Mouse (Mus musculus): ENCODE data around the gene Cyp46a1. TPM values are rescaled to one million over a fixed set of nuclear protein-coding genes. Genes with fewer than 3 reads are reported as not detected.
A peak's percentile ranks its signal among the peaks of the same experiment; 100 is the strongest.

Gene Cyp46a1
- polyA plus RNA-seq, 1 experiment from 2014 or later = 11.7 TPM

DNA sequence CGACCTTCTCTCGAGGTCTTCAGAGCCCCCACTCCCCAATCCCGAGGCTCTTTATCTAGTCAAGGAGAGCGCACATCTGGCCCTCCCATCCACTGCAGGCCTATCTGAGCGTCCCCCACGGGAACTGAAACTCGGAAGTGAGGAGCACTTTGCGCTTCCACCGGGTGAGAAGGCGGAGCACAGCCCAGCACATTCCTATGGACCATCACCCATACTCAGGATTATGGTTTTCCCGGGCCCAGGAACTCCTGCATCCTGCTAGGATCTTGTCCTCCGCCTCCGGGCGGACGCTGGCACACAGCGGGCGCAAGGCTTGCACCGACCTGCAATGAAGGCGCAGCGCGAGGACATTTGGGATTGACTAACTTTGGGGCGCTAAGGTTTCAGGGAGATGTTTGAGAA is 699 bp upstream of the Cyp46a1 start:
- 2% methylated on average over 22 of the region's 22 CpGs for WGBS
- peak overlapping the region; percentile 13 for H3K4me3 ChIP-seq (ENCODE audit: low read depth, low read length)
- DNase-seq (ENCODE audit: low spot score) = no peak
- H3K4me2 ChIP-seq (replicated peaks; ENCODE audit: low read depth, low read length) = peak overlapping the region; percentile 75
- peak; percentile 44 for ATAC-seq (ENCODE audit: low FRiP score)
- peak overlapping the region; percentile 12; the same call in 1 of the 2 replicates for H3K9ac ChIP-seq (ENCODE audit: low read depth, low read length)
- 0 out of 2 replicates have a peak overlapping the region, but pooled peaks have one; percentile 12 for H3K27ac ChIP-seq (ENCODE audit: low read depth, low read length)
- H3K4me1 ChIP-seq (replicated peaks; ENCODE audit: control insufficient read depth, insufficient read depth, low read length) = peaks cover 10% of the 10 kb centered on the region; the same call in 1 of the 2 replicates
- H3K27me3 ChIP-seq (ENCODE audit: control insufficient read depth, insufficient read depth, low read length) = peaks cover 18% of the 10 kb centered on the region
- no peaks in the 10 kb centered on the region for H3K9me3 ChIP-seq (ENCODE audit: control insufficient read depth, low read length)
- no peaks in the 10 kb centered on the region for H3K36me3 ChIP-seq (ENCODE audit: control insufficient read depth, insufficient read depth, low read length)

- H3K9me3 ChIP-seq (ENCODE audit: control insufficient read depth, low read length) = no peaks in the 10 kb centered on the region
- no peaks in the 10 kb centered on the region for H3K36me3 ChIP-seq (ENCODE audit: control insufficient read depth, insufficient read depth, low read length)
- H3K27me3 ChIP-seq (ENCODE audit: control insufficient read depth, insufficient read depth, low read length) = peaks cover 11% of the 10 kb centered on the region
- H3K4me3 ChIP-seq (ENCODE audit: low read depth, low read length) = peak overlapping the region; percentile 59
- H3K27ac ChIP-seq (ENCODE audit: low read depth, low read length) = no peak overlapping the region
- H3K4me1 ChIP-seq (replicated peaks; ENCODE audit: control insufficient read depth, insufficient read depth, low read length) = 0 out of 2 replicates have a peak, but pooled peaks cover 7% of the 10 kb centered on the region
- 2% methylated on average over 31 of the region's 32 CpGs for WGBS
- DNase-seq (ENCODE audit: low spot score) (no peak), ATAC-seq (ENCODE audit: low FRiP score) (no peak)
- H3K9ac ChIP-seq (ENCODE audit: low read depth, low read length) = peak overlapping the region; percentile 62
- H3K4me2 ChIP-seq (replicated peaks; ENCODE audit: low read depth, low read length) = peak overlapping the region; percentile 97
Observed at GRCm38 (mm10) chr12:108334529-108334928, 348 bp downstream of the Cyp46a1 start.

GRCm38 (mm10) chr12:108338572-108339190 is 4.5 kb downstream of the Cyp46a1 start:
- Histone ChIP-seq H3K9me3 (ENCODE audit: control insufficient read depth, low read length) (no peaks in the 10 kb centered on the region), H3K27ac (ENCODE audit: low read depth, low read length) (no peak overlapping the region), H3K4me2 (replicated peaks; ENCODE audit: low read depth, low read length) (peak overlapping the region; percentile 7; the same call in 1 of the 2 replicates), H3K4me1 (replicated peaks; ENCODE audit: control insufficient read depth, insufficient read depth, low read length) (no peaks in the 10 kb centered on the region), H3K9ac (ENCODE audit: low read depth, low read length) (no peak overlapping the region), H3K4me3 (ENCODE audit: low read depth, low read length) (no peak overlapping the region), H3K36me3 (ENCODE audit: control insufficient read depth, insufficient read depth, low read length) (no peaks in the 10 kb centered on the region), H3K27me3 (ENCODE audit: control insufficient read depth, insufficient read depth, low read length) (peaks cover 7% of the 10 kb centered on the region)
- DNase-seq (ENCODE audit: low spot score) = peak; percentile 73
- 29% methylated on average over 12 of the region's 14 CpGs for WGBS
- no peak for ATAC-seq (ENCODE audit: low FRiP score)

DNA sequence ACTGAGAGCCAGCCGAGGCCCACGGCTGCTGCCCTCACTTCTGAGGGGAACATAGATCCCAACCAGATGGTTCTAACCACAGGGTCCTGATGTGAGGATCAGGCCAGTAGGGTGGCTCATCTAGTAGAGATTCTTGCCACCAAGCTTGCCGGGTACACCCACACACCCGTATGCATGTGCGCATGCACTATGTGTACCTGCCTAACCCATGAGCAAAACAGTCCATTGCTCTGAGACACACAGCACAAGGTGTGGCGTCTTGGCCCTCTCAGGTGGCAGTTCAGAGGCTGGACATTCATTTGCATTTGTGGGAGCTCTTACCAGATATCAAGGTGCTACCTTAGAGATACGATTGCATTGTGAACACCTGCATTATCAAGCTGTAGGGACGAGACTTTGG is 14.0 kb downstream of the Cyp46a1 start:
- 85% methylated on average over 8 of the region's 8 CpGs for WGBS
- Histone ChIP-seq H3K9ac (ENCODE audit: low read depth, low read length) (no peak overlapping the region), H3K36me3 (ENCODE audit: control insufficient read depth, insufficient read depth, low read length) (no peaks in the 10 kb centered on the region), H3K4me2 (replicated peaks; ENCODE audit: low read depth, low read length) (no peak overlapping the region), H3K4me1 (replicated peaks; ENCODE audit: control insufficient read depth, insufficient read depth, low read length) (peaks cover 2% of the 10 kb centered on the region; the same call in 1 of the 2 replicates), H3K27ac (ENCODE audit: low read depth, low read length) (no peak overlapping the region), H3K27me3 (ENCODE audit: control insufficient read depth, insufficient read depth, low read length) (peaks cover 15% of the 10 kb centered on the region), H3K9me3 (ENCODE audit: control insufficient read depth, low read length) (no peaks in the 10 kb centered on the region), H3K4me3 (ENCODE audit: low read depth, low read length) (no peak overlapping the region)
- no peak for ATAC-seq (ENCODE audit: low FRiP score)
- no peak for DNase-seq (ENCODE audit: low spot score)

DNA sequence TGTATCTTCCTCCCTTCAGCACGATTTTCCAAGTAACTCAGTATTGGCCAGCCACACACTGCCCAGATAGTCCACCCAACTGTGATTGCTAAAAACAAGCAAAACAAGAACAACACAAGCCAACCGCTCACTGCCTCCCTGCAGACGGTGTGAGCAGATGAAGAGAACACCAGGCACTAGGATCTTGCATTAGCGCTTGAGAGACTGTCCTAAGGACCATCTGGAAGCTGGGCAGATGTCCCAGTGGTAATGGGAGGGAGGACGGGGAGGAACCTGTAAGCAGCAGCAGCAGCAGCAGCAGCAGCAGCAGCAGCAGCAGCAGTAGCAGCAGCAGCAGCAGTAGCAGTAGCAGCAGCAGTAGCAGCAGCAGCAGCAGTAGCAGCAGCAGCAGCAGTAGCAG is 14.8 kb downstream of the Cyp46a1 start:
- Histone ChIP-seq H3K9ac (ENCODE audit: low read depth, low read length) (no peak overlapping the region), H3K9me3 (ENCODE audit: control insufficient read depth, low read length) (no peaks in the 10 kb centered on the region), H3K4me2 (replicated peaks; ENCODE audit: low read depth, low read length) (no peak overlapping the region), H3K4me1 (replicated peaks; ENCODE audit: control insufficient read depth, insufficient read depth, low read length) (peaks cover 2% of the 10 kb centered on the region; the same call in 1 of the 2 replicates), H3K27me3 (ENCODE audit: control insufficient read depth, insufficient read depth, low read length) (peaks cover 22% of the 10 kb centered on the region), H3K4me3 (ENCODE audit: low read depth, low read length) (no peak overlapping the region), H3K36me3 (ENCODE audit: control insufficient read depth, insufficient read depth, low read length) (no peaks in the 10 kb centered on the region), H3K27ac (ENCODE audit: low read depth, low read length) (no peak overlapping the region)
- WGBS = 76% methylated on average over 5 of the region's 5 CpGs
- ATAC-seq (ENCODE audit: low FRiP score) = no peak
- no peak for DNase-seq (ENCODE audit: low spot score)

DNA sequence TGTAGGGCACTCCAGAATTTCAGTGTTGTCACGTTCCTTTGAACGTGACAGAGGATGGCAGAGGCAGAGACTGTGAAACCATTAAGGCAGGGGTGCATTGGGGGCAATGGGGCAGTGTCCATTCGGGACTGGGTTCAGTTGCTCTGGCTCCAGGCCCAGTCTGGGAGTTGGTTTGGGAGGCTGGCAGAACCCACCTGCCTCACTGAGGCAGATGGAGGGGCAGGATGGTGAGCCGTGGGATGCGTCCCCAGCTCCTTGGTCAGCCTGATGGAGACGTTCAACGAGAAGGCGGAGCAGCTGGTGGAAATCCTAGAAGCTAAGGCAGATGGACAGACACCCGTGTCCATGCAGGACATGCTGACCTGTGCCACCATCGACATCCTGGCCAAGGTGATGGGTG is 16.8 kb downstream of the Cyp46a1 start:
- H3K4me2 ChIP-seq (replicated peaks; ENCODE audit: low read depth, low read length) = no peak overlapping the region
- 82% methylated on average over 10 of the region's 10 CpGs for WGBS
- no peaks in the 10 kb centered on the region for H3K36me3 ChIP-seq (ENCODE audit: control insufficient read depth, insufficient read depth, low read length)
- H3K27me3 ChIP-seq (ENCODE audit: control insufficient read depth, insufficient read depth, low read length) = peaks cover 22% of the 10 kb centered on the region
- ATAC-seq (ENCODE audit: low FRiP score) = no peak
- no peak overlapping the region for H3K27ac ChIP-seq (ENCODE audit: low read depth, low read length)
- H3K9ac ChIP-seq (ENCODE audit: low read depth, low read length) = no peak overlapping the region
- H3K4me1 ChIP-seq (replicated peaks; ENCODE audit: control insufficient read depth, insufficient read depth, low read length) = peaks cover 2% of the 10 kb centered on the region; the same call in 1 of the 2 replicates
- DNase-seq (ENCODE audit: low spot score) = no peak
- H3K4me3 ChIP-seq (ENCODE audit: low read depth, low read length) = no peak overlapping the region
- no peaks in the 10 kb centered on the region for H3K9me3 ChIP-seq (ENCODE audit: control insufficient read depth, low read length)

GRCm38 (mm10) chr12:108352371-108353136 is 18.4 kb downstream of the Cyp46a1 start:
- Histone ChIP-seq H3K27me3 (ENCODE audit: control insufficient read depth, insufficient read depth, low read length) (peaks cover 22% of the 10 kb centered on the region), H3K9ac (ENCODE audit: low read depth, low read length) (peak overlapping the region; percentile 21; the same call in 1 of the 2 replicates), H3K9me3 (ENCODE audit: control insufficient read depth, low read length) (no peaks in the 10 kb centered on the region), H3K4me3 (ENCODE audit: low read depth, low read length) (no peak overlapping the region), H3K4me2 (replicated peaks; ENCODE audit: low read depth, low read length) (peak overlapping the region; percentile 24), H3K27ac (ENCODE audit: low read depth, low read length) (no peak overlapping the region), H3K36me3 (ENCODE audit: control insufficient read depth, insufficient read depth, low read length) (no peaks in the 10 kb centered on the region), H3K4me1 (replicated peaks; ENCODE audit: control insufficient read depth, insufficient read depth, low read length) (peaks cover 2% of the 10 kb centered on the region; the same call in 1 of the 2 replicates)
- DNase-seq (ENCODE audit: low spot score) (peak; percentile 44), ATAC-seq (ENCODE audit: low FRiP score) (no peak)
- 8% methylated on average over 35 of the region's 35 CpGs for WGBS

DNA sequence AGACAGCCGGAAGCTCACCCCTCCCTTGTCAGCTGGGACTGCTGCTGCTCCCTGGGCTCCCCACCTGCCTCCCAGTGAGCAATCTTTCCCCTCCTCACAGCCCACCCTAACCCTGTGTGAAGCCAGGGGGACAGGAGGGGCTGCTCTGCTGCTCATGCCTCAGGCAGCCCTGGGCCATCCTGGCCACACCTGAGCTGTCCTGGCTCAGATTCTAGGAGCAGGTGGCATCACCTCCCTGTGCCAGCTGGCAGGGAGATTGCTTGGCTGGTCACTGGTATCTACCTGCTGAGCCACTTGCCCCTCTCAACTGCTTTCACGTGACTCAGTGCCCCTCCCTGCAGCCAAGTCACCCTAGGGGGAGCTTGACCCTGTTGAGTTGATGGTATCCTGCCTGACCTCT is 20.1 kb downstream of the Cyp46a1 start:
- Histone ChIP-seq H3K9me3 (ENCODE audit: control insufficient read depth, low read length) (no peaks in the 10 kb centered on the region), H3K36me3 (ENCODE audit: control insufficient read depth, insufficient read depth, low read length) (no peaks in the 10 kb centered on the region), H3K4me2 (replicated peaks; ENCODE audit: low read depth, low read length) (no peak overlapping the region), H3K27me3 (ENCODE audit: control insufficient read depth, insufficient read depth, low read length) (peaks cover 22% of the 10 kb centered on the region), H3K9ac (ENCODE audit: low read depth, low read length) (no peak overlapping the region), H3K4me1 (replicated peaks; ENCODE audit: control insufficient read depth, insufficient read depth, low read length) (peaks cover 2% of the 10 kb centered on the region; the same call in 1 of the 2 replicates), H3K4me3 (ENCODE audit: low read depth, low read length) (no peak overlapping the region), H3K27ac (ENCODE audit: low read depth, low read length) (no peak overlapping the region)
- ATAC-seq (ENCODE audit: low FRiP score) (no peak), DNase-seq (ENCODE audit: low spot score) (no peak)
- 68% methylated on average over 2 of the region's 2 CpGs for WGBS

Data from hindbrain, embryonic 11.5 days (tissue).